Mouse (Mus musculus) gastrocnemius, postnatal 14 days (tissue): ENCODE measurements at regions not wholly inside any gene's neighbourhood (a gene's known extent, or its start where the extent isn't known, plus 50 kb on each side); places are given as distances from the start of the nearest gene placed in this dataset.

Experiments
- DNase-seq: peaks from one replicate; pipeline ENCODE4 v3.0.0; 2021; ENCODE audit warnings: mixed read lengths
- intact Hi-C: fragments of 180-260 bp; cut with DNase I; formaldehyde crosslinking; loops from one replicate; pipeline ENCODE4 v1.15.1; 2025; ENCODE audit warnings: low total_unique reads

DNA sequence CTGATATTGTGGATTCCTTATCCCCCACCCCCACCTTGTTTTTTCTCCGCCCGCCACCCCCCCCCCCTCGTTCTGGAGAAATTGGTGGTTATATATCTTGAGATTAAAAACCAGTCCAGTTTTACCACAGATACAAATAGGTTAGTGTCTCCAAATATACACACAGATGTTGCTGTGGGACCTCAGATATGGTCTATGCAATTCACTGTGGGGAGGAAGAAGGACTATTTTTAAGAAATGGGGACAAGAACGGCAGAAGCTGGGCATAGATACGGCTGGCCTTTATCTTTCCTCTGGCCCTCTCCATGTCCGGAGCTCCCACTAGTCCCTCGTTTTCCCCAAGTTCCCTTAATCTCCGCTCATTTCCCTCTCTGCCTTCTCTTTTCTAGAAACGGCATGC is 89.0 kb upstream of the Rap1b start:
- intact Hi-C loops = no loop called here
- DNase-seq = no peak

DNA sequence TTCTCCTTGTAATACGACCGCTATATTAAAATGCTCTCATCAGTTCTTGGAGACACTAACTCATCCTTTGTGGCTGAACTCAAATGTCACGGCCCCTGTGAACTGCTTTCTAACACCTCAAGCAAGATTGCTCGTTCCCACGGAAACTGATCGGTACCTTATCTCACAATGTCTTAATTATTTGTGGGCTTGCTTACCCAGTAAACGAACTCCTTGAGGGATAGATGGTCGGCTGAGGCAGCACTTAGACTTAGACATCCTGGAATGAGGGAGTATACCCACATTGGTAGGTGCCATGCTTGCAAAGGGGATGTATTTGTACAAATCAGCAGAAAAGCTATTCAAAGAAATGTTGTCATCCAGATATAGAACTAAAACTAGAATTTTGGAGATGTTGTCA is 92.9 kb upstream of the Rap1b start:
- no peak for DNase-seq
- intact Hi-C loops = no loop called here

DNA sequence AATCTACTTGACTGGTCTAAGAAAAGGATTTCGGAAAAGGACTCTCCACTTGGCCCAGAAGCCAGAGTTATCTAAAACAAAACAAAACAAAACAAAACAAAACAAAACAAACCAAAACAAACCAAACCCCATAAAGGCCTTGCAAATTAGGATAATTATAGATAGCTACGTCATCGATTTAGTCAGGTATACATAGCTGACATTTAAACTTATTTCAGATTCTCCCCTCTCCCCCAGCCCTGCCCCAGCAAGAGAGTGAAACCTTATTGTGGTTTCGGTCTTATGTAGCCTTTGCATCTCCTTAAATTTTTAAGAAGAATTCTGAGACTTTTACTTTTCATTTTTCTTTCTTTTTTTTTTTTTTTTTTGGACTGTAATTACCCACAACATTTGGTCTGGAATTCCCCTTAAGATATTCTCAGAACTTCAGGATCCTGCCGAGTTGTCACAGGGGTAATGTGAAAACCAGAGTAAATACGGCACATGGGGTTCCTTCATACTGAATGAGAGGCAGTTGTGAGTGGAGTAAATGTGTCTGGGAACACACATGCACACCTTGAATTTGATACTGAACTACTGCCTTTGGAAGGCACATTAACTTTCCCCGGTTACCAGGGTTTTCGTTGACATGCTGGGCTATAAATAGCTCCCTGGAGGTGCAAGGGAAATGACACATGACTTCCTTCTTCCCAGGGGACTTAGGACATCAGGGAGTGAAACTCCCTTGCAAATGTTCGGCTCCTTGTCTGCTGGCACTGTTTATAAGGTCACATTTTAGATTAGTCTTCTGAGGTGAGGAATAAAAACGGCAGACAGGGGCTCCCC is 94.8 kb upstream of the Rap1b start:
- intact Hi-C loops = no loop called here
- DNase-seq = no peak

DNA sequence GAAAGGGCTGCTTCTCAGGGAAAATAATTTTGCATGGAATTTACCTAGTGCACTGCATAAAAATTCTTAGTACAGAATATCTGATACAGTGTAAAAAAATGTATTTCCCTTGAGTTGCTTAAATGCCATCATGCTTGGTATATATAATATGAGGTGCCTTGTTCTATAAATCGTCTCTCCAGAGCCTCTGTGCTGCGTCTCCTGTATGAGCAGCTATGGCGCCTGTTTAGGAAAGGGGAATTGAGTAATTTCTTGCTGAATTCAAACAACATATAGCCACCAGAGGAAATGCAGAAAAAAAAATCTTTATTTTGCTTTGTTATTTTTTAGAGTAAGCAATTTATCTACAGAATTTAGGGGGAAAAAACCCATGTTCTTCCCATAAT is 95.4 kb upstream of the Rap1b start:
- intact Hi-C loops = no loop called here
- no peak for DNase-seq

DNA sequence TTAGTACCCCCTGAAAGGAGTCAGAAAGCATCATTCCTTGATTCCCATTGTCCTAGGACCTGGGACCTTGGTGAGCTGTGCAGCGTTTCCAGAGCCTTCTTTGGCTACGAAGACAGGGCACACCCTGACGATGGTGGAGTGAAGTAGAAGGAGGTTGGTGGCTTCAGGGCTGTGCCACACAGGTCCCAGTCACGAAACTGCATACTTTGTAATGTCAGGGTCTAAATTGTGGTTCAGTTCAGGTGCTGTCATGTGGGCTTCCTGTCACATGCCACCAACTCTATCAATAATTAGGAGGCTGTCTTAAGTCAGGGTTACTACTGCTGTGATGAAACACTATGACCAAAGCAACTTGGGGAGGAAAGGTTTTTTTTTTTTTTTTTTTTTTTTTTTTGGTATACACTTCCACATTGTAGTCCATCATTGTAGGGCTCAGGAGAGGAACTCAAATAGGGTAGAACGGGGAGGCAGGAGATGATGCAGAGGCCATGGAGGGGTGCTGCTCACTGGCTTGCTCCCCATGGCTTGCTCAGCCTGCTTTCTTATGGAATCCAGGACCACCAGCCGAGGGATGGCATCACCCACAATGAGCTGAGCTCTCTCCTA is 98.0 kb upstream of the Rap1b start:
- intact Hi-C loops = no loop called here
- DNase-seq = no peak

DNA sequence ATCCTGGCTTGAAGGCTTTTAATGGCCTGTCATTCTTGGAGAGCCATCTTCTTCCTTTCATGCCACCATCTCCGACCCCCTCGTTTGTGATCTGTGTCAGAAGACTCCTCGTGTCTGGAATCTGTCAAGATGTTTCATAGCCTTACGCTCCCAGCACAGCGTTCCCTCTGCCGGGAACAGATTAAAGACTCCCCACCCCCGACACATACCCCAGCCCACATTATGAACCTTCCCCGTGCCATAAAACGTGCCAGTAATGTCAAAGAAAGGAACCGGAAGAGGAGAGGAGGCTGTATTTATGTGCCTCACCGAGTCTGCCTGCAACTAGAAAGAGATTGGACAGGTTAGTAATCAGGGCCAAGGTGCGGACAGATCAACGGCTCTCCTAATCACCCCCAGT is 101.4 kb upstream of the Rap1b start:
- intact Hi-C loops = no loop called here
- DNase-seq = no peak

DNA sequence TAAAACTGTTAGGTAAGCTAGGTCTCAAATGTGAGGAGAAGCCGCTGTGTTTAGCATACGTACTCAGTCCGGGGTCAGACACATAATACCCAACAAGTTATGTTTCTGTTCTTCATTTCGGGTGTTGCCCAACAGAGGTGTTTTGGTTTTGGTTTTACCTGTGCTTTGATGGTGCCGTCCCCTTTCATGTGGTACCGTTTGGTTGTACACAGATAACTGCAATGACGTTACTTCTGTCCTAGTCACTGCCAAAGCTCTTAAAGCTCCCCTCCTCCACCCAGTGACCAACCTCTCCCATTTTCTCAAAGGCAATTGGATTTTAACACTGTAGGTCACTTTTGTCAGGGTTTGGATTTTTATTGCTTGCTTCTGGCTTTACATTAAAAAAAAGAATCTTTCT is 102.1 kb upstream of the Rap1b start:
- intact Hi-C loops = no loop called here

DNA sequence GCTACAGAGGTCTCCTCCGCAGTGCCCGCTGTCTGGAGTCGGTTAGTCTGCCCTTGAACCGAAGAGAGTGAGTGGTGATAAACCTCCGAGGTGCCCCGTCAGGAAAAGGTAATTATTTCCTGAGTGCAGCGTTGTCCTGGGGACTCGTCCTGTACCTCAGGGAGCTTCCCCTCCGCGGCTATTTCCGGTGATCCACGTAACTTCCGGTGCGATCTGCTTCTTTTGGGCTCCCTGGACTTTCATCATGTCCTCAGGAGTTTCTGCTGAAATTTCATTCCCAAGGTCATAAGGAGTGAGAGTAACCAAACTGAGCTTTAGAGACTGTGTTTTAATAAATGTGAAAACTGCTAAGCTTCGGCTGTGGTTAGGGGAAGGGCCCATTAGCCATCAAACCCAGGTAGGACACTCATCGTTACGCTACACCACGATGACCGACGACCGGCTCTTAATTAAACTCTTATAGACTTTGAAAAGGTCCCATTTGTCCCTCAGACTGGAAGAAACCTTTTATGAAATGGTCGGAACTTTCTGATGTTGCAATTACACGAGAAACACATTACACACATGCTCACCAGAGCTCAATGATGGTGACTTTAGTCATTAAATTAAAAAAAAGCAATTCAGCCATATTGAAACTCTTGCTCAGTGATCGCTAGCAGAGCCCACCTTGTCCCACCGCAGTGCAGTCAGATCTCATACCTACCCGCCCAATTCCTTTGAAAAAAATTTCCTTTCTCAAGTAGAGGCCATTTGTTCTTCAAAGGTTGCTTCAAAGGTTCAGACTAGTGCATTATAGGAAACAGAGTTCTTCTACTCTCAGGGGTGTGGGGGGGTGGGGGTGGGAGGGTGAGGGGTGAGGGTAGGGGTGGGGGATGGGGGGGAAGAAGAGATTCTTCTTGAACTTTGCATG is 106.5 kb upstream of the Rap1b start:
- no peak for DNase-seq
- intact Hi-C loops = no loop called here

More for the DNA sequence above, 102.1 kb upstream of the Rap1b start:
- no peak for DNase-seq

DNA sequence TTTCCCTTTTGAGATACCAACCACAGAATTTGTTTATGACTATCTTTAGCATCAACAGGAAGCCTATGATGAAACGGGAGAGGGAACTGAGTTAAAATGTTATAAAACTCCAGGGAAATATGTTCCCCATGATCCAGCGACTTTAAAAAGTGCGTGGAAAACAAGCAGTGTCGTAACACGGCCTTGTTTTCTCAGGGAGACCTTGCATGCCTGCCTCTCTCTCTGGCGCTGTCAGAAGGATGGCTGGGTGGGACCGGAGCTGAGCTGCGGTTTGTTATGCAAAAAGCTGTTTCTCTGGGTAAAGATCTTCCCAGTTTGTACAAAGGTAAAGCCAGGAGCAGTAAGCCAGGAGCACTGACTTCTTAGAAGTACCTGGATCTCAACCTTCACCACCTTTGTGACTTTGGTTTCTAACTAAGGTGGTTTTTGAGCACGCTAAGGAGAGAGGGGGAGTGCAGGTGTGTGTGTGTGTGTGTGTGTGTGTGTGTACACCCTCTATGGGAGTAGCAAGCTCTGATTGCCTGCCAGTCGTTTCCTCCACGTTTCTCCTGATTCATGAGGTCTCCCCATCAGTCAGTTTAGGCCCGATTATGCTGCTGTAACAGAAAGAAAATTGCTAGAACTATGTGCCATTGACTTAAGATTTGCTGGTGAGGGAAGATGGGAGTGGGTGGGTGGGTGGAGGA is 107.3 kb upstream of the Rap1b start:
- DNase-seq = no peak
- intact Hi-C loops = no loop called here

DNA sequence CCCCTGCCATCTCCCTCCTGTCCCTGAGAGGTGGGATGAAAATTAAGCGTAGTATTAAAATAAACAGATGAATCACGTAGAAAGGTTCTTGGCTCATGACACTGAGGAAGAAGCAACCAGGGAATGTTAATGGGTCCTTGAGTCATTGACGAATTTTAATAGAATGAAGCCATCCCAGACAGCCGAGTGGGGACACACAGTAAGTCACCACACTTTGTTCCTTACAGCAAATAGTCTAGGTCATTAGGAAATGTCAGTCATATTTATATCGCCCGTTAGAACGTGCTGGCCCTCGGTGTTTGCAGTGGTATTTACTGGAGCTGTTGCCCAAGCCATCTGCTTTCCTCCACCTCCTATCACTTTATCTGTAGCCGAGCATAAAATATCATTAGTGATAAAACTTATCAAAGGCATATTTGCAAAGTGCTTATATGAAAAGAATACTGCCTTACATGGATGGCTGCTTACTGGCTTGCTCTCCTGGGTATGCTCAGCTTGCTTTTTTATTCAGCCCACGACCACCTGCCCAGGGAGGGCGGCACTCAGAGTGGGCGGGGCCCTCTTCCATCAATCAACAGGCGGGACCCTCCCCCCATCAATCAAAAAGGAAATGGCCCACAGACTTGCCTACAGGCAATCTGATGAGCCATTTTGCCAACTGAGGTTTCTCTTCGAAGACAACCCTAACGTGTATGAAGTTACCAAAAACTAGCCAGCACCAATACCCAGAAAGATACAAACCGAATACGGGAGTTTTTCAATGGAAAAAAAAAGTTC is 110.5 kb upstream of the Rap1b start:
- intact Hi-C loops = no loop called here
- no peak for DNase-seq

DNA sequence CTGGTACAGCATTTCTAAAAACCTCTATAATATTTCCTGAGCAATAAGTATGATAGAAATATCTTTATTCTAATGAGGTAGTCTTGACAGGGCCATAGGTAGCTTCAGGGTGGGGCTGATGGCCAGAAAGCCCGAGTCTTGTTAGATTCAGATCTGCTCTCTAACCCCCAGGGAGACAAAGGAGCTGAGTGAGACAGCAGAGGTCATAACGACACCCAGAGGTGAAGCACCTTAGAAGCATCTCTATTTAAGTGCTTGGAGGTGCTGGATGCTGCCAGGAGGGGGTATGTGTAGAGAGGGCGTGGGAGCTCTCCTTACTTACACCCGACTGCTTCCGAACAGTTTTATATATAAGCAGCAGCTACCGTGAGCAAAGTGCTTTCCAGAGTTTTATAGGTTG is 128.9 kb upstream of the Rap1b start:
- intact Hi-C loops = no loop called here
- no peak for DNase-seq

DNA sequence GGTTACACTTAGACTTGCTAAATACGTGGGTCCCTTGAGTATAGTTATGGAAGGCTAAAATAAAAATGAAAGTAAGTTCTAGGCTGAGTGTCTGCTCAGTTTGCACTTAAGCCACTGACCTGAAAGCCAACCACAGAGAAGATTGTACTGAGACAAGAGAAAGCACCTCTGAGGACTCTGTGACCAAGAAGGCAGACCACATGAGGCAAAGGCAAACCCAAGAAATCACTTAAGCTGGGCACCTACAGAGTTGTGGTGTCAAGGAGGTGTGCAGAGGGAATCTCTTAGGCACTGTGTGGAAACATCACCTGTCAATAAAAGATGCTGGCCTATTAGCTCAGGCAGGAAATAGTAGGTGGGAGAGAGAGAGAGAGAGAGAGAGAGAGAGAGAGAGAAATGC is 129.6 kb upstream of the Rap1b start:
- DNase-seq = no peak
- intact Hi-C loops = no loop called here

DNA sequence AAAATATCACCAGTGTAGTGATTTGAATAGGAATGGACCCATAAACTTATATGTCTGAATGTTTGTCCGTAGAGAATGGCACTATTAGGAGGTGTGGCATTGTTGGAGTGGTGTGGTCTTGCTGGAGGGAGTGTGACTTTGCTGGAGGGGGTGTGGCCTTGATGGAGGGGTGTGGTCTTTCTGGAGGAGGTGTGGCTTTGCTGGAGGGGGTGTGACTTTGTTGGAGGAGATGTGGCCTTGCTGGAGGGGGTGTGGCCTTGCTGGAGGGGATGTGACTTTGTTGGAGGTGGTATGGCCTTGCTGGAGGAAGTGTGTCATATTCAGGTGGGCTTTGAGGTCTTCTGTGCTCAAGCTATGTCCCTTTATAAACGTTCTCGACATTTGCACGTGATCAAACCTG is 133.3 kb upstream of the Rap1b start:
- no peak for DNase-seq
- intact Hi-C loops = no loop called here

DNA sequence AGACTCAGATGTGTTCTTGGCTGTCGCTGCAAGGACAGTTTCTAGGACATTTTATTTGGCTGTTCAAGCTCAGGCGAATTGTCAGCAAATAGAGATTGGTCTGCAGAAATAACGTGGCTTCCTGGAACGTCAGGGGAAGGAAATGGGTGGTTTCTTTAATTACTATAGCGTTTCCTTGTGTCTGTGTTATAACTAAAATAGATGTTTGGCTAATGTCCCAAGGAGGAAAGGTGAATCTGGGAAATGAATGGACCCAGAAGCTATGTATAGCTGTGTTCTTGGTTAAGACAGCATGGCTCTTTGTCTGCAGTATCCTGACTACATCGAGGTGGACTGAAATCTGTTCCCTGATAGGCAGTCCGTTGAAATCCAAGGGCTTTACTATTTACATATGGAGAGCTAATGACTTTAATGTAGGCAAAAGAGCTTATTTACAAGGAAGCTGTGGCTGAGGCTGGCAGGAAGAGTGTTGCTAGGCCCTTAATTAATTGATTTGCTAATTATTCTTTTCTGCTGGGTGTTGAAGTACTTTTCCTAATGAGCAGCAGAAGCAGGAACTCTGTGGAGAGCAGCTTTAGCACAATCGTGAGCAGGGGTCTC is 136.9 kb upstream of the Rap1b start:
- intact Hi-C loops = no loop called here
- no peak for DNase-seq

DNA sequence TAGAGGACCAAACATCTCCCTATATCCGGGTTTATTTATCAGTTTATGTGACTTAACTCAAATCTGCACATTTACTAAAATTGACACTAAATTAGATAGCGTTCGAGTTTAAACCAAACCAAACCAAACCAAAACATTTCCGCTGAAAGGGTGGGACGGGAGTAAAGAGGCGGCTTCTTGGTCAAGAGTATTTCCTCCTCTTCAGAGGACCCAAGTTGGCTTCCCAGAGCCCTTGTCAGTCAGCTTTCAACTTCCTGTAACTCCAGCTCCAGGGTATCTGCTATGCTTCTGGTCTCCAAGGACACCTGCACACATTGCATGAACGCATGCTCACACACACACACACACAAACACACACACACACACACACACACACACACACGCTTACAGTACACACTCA is 137.4 kb upstream of the Rap1b start:
- intact Hi-C loops = no loop called here

DNA sequence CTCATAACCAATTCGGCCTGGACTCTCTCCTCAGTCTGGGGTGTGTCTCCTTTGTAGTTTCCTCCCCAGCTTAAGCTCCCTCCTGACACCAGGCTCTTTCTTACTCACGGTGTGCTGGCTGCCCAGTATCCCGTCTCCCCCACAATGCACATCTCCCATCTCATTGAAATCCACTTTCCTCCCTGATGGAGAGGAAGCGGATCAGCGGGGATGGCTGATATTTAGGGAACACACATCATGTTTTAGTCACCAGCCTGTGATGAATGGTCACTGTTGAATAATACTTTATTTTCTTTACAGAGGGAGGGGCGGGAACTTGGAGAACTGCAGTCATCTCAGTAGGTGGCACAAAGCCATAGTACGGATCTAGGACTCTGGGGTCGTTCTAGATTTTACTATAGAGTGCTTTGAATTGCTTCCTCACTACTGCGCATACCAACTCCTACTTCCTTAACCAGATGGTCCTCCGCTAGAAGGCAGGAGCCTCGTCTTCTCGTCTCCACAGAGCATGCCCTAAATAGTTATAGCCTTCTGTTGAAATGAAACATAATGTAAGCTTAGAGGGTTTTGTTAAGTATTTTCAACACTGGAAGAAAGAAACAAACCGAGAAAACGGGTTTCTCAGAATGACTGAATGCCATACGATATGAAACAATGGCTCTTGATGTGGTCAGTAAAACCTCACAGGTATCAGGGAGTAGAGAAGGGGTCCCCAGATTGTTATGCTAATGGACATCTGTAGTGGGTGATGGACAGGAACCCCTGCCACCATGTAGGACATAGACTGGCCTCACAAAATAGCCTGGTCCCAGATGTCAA is 139.2 kb upstream of the Rap1b start:
- intact Hi-C loops = no loop called here
- DNase-seq = no peak

More for the DNA sequence above, 137.4 kb upstream of the Rap1b start:
- DNase-seq = no peak

DNA sequence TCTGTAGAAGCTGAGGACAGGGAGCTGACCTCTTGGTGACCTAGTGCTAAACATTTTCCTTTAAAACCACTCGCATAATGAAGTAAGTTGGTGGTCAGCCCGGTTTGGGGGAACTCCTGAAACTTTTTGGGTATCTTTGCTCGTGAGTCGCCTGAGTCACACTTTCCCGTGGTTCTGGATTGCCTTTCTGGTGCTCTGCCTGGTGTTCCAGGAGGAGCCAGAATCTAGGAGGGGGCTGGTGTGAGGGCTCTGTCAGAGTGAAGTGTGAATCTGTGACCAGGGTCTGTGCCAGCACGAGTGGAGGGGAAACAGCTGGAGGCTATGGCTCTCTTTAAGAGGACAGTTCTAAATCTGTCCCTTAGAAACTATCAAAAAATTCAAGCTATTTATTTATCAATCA is 141.8 kb upstream of the Rap1b start:
- DNase-seq = peak; percentile 18
- intact Hi-C loops = no loop called here

DNA sequence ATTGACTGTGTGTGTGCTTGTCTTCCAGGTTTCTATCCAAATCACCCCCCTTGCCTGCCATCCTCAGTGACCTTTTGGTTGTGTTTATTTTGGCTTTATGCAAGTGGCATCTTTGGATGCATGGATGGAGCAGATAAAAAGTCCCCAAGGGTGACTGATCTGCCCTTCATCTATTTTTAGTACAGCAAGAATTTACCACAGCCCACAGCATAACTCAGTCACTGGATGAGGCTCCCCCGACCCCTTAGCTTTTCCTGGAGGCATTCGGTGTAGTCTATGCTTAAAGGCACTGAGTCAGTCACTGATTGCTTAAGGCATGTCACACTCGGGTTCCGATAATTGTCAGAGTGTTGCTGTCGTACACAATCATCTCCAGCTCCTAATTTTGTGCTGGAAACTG is 142.2 kb upstream of the Rap1b start:
- intact Hi-C loops = no loop called here
- DNase-seq = no peak
